Mouse (Mus musculus) lung, embryonic 14.5 days (tissue): ENCODE data around the gene Nr4a3. TPM values are rescaled to one million over a fixed set of nuclear protein-coding genes. Genes with fewer than 3 reads are reported as not detected.

ENCODE experiments used
- ATAC-seq: fragments of 200-750 bp; cut with Nextera tagmentation; 2 replicates; pipeline ENCODE4 v1.8.0; 2017; ENCODE audit warnings: mild to moderate bottlenecking, moderate TSS enrichment, moderate library complexity; ENCODE audit not compliant: insufficient read depth
- DNase-seq: peaks from one replicate; pipeline ENCODE4 v3.0.0-alpha.2; 2015
- H3K27ac ChIP-seq: fragments of 300-500 bp; sonication (generic); 2 replicates; pipeline ENCODE4 v1.5.1; 2014; ENCODE audit warnings: low read depth, mild to moderate bottlenecking, moderate library complexity
- H3K27me3 ChIP-seq: fragments of 300-500 bp; sonication (generic); 2 replicates; pipeline ENCODE4 v1.6.1; 2014; ENCODE audit warnings: low read length, control low read depth; ENCODE audit not compliant: insufficient read depth
- H3K36me3 ChIP-seq: fragments of 300-500 bp; sonication (generic); 2 replicates; pipeline ENCODE4 v1.6.1; 2014; ENCODE audit warnings: control low read depth; ENCODE audit not compliant: insufficient read depth
- H3K4me1 ChIP-seq: fragments of 300-500 bp; sonication (generic); 2 replicates; pipeline ENCODE4 v1.6.1; 2014; ENCODE audit warnings: antibody characterized with exemption, control low read depth; ENCODE audit not compliant: insufficient read depth
- H3K4me2 ChIP-seq: fragments of 300-500 bp; sonication (generic); 2 replicates; pipeline ENCODE4 v1.6.1; 2014; ENCODE audit warnings: mild to moderate bottlenecking
- H3K4me3 ChIP-seq: fragments of 300-500 bp; sonication (generic); 2 replicates; pipeline ENCODE4 v1.5.1; 2014; ENCODE audit warnings: low read depth, low read length
- H3K9ac ChIP-seq: fragments of 300-500 bp; sonication (generic); 2 replicates; pipeline ENCODE4 v1.6.1; 2014
- H3K9me3 ChIP-seq: fragments of 300-500 bp; sonication (generic); 2 replicates; pipeline ENCODE4 v1.6.1; 2016; ENCODE audit warnings: low read depth, low read length, control low read depth
- CTCF ChIP-seq: IDR thresholded peaks from 2 replicates; pipeline ENCODE4 v1.5.1; 2016; ENCODE audit warnings: antibody characterized with exemption, low read depth
- WGBS: fragments of 180-500 bp; shearing (Covaris S2); extraction: QIAGEN DNeasy Blood & Tissue Kit; methylation state at CpG from one replicate; pipeline ENCODE4 v1.1.7; 2014; 5-methylcytosine and 5-hydroxymethylcytosine counted together
- polyA plus RNA-seq: library from polyadenylated mRNA; unstranded; fragments of >200 nt; fragmentation: Nextera tagmentation; extraction: Ambion mirVana; gene quantifications from 2 replicates; pipeline ENCODE4 v1.2.1, GENCODE M21; 2014

Nr4a3 gene
- polyA plus RNA-seq, 1 experiment from 2014 or later: 0.22 TPM

GRCm38 (mm10) chr4:48045281-48045720, 348 bp downstream of the Nr4a3 start:
- WGBS: under 1% methylated on average over 42 of the region's 42 CpGs
- ATAC-seq: no peak
- Histone ChIP-seq H3K4me3 (peak overlapping the region; percentile 64), H3K27ac (no peak overlapping the region), H3K36me3 (no peaks in the 10 kb centered on the region), H3K27me3 (peaks cover 51% of the 10 kb centered on the region), H3K4me2 (peak overlapping the region; percentile 100), H3K4me1 (peaks cover 6% of the 10 kb centered on the region; the same call in 1 of the 2 replicates), H3K9me3 (no peaks in the 10 kb centered on the region), H3K9ac (peak overlapping the region; percentile 65)
- DNase-seq: peak; percentile 47
- TF ChIP-seq CTCF: 0 out of 2 replicates have a peak, but pooled peaks have one; percentile 9

- WGBS: under 1% methylated on average over 39 of the region's 39 CpGs
- Histone ChIP-seq H3K27ac (no peak overlapping the region), H3K27me3 (peaks cover 56% of the 10 kb centered on the region), H3K36me3 (no peaks in the 10 kb centered on the region), H3K4me1 (peaks cover 6% of the 10 kb centered on the region; the same call in 1 of the 2 replicates), H3K4me2 (peak overlapping the region; percentile 100), H3K9me3 (no peaks in the 10 kb centered on the region), H3K9ac (peak overlapping the region; percentile 65), H3K4me3 (peak overlapping the region; percentile 64)
- ATAC-seq (no peak), DNase-seq (peak; percentile 77)
- no peak for TF ChIP-seq CTCF
Observed at GRCm38 (mm10) chr4:48045721-48046460, 938 bp downstream of the Nr4a3 start.

- no peak for ATAC-seq
- peaks cover 6% of the 10 kb centered on the region; the same call in 1 of the 2 replicates for H3K4me1 ChIP-seq
- no peaks in the 10 kb centered on the region for H3K36me3 ChIP-seq
- TF ChIP-seq CTCF: no peak
- peak overlapping the region; percentile 100 for H3K4me2 ChIP-seq
- WGBS: under 1% methylated on average over 20 of the region's 20 CpGs
- H3K27me3 ChIP-seq: peaks cover 62% of the 10 kb centered on the region
- no peaks in the 10 kb centered on the region for H3K9me3 ChIP-seq
- peak overlapping the region; percentile 22; the same call in 1 of the 2 replicates for H3K9ac ChIP-seq
- peak; percentile 32 for DNase-seq
- H3K4me3 ChIP-seq: peak overlapping the region; percentile 64
- no peak overlapping the region for H3K27ac ChIP-seq
Observed at GRCm38 (mm10) chr4:48046461-48046901, 1.5 kb downstream of the Nr4a3 start.

GRCm38 (mm10) chr4:48047136-48047765, 2.3 kb downstream of the Nr4a3 start:
- ATAC-seq (no peak), DNase-seq (peak; percentile 23)
- TF ChIP-seq CTCF: no peak
- H3K9ac ChIP-seq: no peak overlapping the region; the same call in 1 of the 2 replicates
- no peaks in the 10 kb centered on the region for H3K36me3 ChIP-seq
- H3K4me1 ChIP-seq: peaks cover 6% of the 10 kb centered on the region; the same call in 1 of the 2 replicates
- no peak overlapping the region for H3K27ac ChIP-seq
- peak overlapping the region; percentile 64 for H3K4me3 ChIP-seq
- peak overlapping the region; percentile 100 for H3K4me2 ChIP-seq
- H3K9me3 ChIP-seq: no peaks in the 10 kb centered on the region
- H3K27me3 ChIP-seq: peaks cover 70% of the 10 kb centered on the region
- 1% methylated on average over 33 of the region's 33 CpGs for WGBS

GRCm38 (mm10) chr4:48047766-48048371, 2.9 kb downstream of the Nr4a3 start:
- no peak; the same call in 1 of the 2 replicates for TF ChIP-seq CTCF
- Histone ChIP-seq H3K36me3 (no peaks in the 10 kb centered on the region), H3K4me1 (peaks cover 6% of the 10 kb centered on the region; the same call in 1 of the 2 replicates), H3K4me3 (peak overlapping the region; percentile 64), H3K4me2 (peak overlapping the region; percentile 100), H3K27ac (no peak overlapping the region), H3K9ac (no peak overlapping the region; the same call in 1 of the 2 replicates), H3K27me3 (peaks cover 76% of the 10 kb centered on the region), H3K9me3 (no peaks in the 10 kb centered on the region)
- ATAC-seq (no peak), DNase-seq (peak; percentile 45)
- 1% methylated on average over 30 of the region's 30 CpGs for WGBS

GRCm38 (mm10) chr4:48048456-48049315, 3.7 kb downstream of the Nr4a3 start:
- Histone ChIP-seq H3K9me3 (no peaks in the 10 kb centered on the region), H3K27ac (no peak overlapping the region), H3K36me3 (no peaks in the 10 kb centered on the region), H3K27me3 (peaks cover 84% of the 10 kb centered on the region), H3K9ac (no peak overlapping the region), H3K4me1 (peaks cover 6% of the 10 kb centered on the region; the same call in 1 of the 2 replicates), H3K4me2 (peak overlapping the region; percentile 100), H3K4me3 (peak overlapping the region; percentile 64; the same call in 1 of the 2 replicates)
- 4% methylated on average over 35 of the region's 35 CpGs for WGBS
- ATAC-seq (no peak), DNase-seq (peak; percentile 38)
- TF ChIP-seq CTCF: no peak
